Mouse (Mus musculus): ENCODE results near the gene Foxk1.

Gene Foxk1

DNA sequence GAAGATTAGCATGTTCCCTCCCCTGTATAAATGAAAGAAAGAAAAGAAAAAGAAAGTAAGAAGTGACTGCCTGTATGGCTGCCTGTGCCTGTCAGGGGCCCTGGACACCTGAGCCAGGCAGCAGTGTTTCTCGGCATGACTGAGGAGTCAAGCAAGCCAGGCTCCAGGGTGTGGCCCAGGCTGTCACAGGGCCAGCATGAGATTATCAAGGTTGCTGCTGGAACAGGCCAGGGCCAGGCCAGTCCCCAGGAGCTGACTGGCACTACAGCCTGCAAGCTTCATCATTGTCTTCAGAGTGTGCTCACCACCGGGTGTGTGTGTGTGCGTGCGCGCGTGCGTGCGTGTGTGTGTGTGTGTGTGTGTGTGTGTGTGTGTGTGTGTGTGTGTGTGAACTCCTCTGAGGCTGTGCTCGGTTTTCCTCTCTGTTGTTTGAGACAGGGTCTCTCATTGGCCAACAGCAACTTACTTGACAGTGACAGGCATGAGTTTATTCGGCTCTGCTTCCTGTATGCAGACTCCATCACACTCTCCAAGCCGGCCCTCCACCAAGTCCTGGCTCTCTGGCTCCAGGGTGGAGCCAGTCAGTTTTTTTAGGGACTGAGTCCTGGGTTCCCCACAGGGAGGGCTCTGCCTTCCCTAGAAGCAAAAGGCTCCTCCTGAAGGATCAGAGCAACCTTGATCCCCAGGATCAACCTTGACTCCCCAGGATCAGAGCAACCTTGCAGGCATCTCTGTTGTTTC, 43.7 kb downstream of the Foxk1 start:
- DNase-seq (ENCODE audit: low spot score), result peak; percentile 85

DNA sequence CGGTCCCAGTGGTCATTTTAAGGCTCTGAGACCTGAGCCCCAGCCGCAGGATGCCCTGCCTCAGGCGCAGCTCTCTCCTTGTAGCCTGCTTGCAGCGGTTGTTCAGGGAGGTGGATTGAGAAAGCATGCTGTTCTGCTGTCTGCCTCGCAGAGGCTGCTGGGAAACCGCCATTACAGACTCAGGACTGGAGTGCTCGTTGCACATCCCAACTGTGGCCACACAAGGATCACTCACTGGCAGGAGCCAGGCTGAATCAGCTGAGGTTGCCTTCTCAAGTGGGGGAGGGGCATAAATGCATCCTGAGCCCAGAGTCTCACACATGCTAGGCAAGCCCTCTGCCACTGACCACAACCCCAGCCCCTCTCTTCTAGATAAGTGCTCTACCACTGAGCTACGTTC, 44.4 kb downstream of the Foxk1 start:
- peak; percentile 56 for DNase-seq (ENCODE audit: low spot score)

GRCm38 (mm10) chr5:142448076-142448475, 46.8 kb downstream of the Foxk1 start:
- DNase-seq (ENCODE audit: low spot score), result peak; percentile 94

- DNase-seq (ENCODE audit: low spot score), result no peak
Measured at GRCm38 (mm10) chr5:142448623-142449022, 47.3 kb downstream of the Foxk1 start.

GRCm38 (mm10) chr5:142450846-142451245, 49.5 kb downstream of the Foxk1 start:
- no peak for DNase-seq (ENCODE audit: low spot score)

DNA sequence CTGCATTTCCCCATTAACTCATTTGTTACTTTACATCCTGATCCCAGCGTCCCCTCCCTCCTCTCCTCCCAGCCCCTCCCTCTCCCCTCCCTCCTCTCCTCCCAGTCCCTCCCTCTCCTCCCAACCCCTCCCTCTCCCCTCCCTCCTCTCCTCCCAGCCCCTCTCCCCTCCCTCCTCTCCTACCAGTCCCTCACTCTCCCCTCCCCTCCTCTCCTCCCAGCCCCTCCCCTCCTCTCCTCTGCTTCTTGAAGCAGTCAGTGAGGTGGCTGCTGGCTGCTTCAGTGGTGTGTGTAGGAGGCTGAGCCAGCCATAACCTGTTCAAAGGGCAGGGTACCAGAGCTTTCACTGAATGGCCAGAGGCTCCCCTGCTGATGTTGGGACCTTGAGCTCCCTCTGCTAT, 50.5 kb downstream of the Foxk1 start:
- no peak for DNase-seq (ENCODE audit: low spot score)

- DNase-seq (ENCODE audit: low spot score), result no peak
Measured at GRCm38 (mm10) chr5:142453742-142454141, 52.4 kb downstream of the Foxk1 start.

- no peak for DNase-seq (ENCODE audit: low spot score)
Measured at GRCm38 (mm10) chr5:142456318-142456717, 55.0 kb downstream of the Foxk1 start.

DNA sequence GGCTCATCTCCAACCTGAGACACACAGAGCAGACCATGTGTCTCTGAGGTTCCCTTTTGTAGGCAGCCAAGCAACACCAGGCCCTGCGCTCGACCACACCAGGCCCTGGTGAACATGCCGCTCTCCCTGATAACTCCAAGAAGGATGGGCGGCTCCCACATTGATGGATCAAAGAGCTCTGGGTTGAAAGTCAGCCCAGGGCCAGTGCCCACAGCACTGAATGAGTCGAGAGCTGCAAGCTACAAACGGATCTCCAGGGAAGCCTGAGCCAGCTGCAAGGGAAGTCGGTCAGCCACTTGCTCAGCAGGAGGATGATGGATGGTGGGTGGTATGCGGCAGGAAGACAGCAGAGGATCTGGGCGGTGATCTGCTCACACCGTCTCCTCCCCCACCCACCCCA, 56.0 kb downstream of the Foxk1 start:
- peak; percentile 84 for DNase-seq (ENCODE audit: low spot score)

- DNase-seq (ENCODE audit: low spot score), result no peak
Measured at GRCm38 (mm10) chr5:142458791-142459557, 57.7 kb downstream of the Foxk1 start.

DNA sequence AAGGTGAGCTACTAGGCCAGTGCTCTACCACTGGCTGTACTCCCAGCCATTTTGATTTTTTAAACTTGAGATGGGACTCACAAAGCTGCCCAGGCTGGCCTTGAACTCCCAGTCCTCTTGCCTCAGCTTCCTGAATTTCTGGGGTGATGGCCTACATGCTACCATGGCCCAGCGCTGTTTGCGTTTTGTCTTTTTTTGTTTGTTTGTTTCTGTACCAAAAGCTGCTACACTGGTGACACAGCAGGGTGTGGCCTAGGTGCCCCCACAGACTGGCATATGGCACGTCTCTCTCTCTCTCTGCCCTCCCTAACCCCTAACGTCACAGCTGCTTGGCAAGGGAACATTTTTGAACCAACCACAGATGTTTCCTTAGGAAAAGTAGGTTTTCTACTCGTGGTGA, 58.5 kb downstream of the Foxk1 start:
- no peak for DNase-seq (ENCODE audit: low spot score)

- no peak for DNase-seq (ENCODE audit: low spot score)
Measured at GRCm38 (mm10) chr5:142461942-142462640, 60.8 kb downstream of the Foxk1 start.

DNA sequence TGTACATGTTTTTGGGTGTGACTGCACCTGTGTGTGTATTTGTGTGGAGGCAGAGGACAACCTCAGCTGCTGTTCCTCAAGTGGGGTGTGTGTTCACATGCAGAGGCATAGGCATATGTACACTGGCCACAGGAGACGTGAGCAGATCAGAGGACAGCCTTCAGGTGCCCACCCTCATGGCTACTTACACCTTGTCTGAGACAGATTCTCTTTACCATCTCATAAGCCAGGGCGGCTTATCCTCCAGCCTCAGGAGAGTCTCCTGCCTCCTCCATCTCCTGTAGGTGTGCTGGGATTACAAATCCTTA, 61.3 kb downstream of the Foxk1 start:
- no peak for DNase-seq (ENCODE audit: low spot score)

- no peak for DNase-seq (ENCODE audit: low spot score)
Measured at GRCm38 (mm10) chr5:142463011-142463410, 61.7 kb downstream of the Foxk1 start.

DNA sequence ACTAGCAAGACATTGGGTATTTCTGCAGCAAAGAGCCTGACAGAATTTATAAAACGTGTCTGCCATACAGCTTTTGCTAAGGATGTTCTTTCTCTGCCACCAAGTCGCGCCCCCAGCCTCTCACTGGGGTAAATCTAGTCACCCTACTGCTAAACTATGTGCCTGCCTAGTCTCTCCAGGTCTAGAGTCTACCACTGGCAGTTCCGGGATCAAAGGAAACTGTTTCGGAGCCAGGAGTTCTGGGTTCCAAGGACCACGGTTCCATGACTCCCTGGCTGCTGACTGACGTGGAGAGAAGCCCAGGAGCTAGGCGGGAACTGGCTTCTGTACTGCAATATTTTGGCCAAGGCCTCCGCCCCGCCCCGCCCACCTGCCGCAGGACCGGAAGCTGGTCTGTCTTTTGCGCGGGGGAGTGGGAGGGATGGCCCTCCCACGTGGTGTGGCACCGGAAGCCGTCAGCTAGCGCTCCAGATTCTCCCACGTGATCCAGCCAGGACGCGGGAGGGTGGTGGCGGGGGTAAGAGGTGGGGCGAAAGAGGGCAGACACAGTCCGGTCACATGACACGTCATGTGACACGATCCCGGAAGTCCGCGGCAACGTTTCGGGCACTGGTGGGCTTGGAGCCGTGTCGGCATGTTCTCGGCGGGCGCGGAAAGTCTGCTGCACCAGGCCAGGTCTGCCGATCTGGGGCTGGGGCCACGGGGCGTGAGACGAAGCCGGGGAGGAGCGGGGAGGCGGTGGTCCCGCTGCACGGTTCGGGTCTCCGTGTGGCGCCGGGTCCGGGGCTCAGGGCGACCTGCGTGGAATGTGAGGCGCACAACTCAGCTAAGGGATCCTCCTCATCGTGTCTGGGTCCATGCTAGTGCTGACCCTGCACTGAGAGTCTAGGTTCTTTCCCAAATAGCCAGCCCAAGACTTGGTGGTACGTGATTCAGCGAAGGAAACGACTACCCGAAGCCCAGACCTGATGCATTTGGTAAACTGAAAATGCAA, 62.5 kb downstream of the Foxk1 start, which contains the start of gene Ap5z1:
Gene Ap5z1 (plus strand): TSS at position 484 of the 994 bp plus-strand sequence.
- peak; percentile 98 for DNase-seq (ENCODE audit: low spot score)

DNA sequence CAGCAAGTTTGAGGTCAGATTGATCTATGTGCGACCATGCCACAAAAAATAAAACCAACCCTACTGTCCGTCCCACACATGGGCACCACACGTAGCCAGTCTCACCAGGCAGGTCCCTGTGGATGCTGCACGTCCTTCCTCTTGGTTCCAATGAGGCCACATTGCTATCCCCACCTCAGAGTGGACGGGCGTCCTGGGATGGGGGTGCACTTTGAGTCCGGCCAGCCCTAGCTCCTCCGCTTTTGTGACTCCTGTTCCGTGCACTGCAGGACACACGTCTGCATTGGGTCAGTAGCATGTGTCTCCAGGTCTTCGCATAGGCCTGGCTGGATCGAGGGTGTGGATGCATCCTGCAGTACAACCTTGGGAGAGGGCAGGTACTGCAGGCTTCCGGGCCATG, 67.1 kb downstream of the Foxk1 start:
- DNase-seq (ENCODE audit: low spot score), result no peak

GRCm38 (mm10) chr5:142469796-142470195, 68.5 kb downstream of the Foxk1 start:
- DNase-seq (ENCODE audit: low spot score), result no peak

GRCm38 (mm10) chr5:142473696-142474095, 72.4 kb downstream of the Foxk1 start:
- peak; percentile 45 for DNase-seq (ENCODE audit: low spot score)

DNA sequence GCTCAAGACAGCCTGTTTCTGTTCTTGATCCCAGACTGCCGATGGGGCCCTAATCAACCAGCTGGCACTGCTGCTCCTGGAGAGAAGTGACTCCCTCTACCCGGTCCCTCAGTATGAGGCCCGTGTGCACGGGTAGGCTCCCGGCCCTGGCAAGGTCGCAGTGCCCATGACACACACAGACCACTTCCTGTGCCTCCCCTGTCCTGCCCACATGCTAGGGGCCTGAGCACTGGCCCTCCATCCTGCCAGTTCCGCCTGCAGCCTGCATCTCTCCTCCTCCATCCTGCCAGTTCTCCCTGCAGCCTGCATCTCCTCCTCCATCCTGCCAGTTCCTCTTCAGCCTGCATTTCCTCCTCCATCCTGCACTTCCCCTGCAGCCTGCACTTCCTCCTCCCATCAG, 74.4 kb downstream of the Foxk1 start:
- DNase-seq (ENCODE audit: low spot score), result no peak

DNA sequence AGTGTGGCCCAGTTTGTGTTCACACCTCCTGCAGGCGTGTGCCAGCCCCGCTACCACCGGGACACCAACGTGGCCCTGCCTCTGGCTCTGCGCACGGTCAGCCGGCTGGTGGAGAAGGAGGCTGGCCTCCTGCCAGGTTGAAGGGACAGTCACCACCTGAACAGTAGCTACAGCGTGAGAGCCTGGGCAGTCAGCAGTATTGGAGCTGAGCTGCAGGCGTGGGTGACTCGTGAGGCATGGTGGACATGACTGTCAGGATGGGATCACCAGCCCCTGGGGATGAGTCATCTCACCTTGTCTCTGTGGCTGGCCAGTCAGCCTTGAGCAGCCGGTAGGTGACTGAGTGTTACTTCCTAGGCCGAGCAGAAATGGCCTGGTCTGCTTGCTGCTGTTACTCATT, 76.0 kb downstream of the Foxk1 start:
- peak; percentile 81 for DNase-seq (ENCODE audit: low spot score)

- no peak for DNase-seq (ENCODE audit: low spot score)
Measured at GRCm38 (mm10) chr5:142477866-142478615, 76.7 kb downstream of the Foxk1 start.

Data from MN1 (cell line).